Mouse (Mus musculus) ZHBTc4 (cell line): ENCODE measurements at regions not wholly inside any gene's neighbourhood (a gene's known extent, or its start where the extent isn't known, plus 50 kb on each side); places are given as distances from the start of the nearest gene placed in this dataset.
A peak's percentile ranks its signal among the peaks of the same experiment; 100 is the strongest.

Experiments used
- DNase-seq: peaks from one replicate; pipeline ENCODE4 v3.0.0-alpha.2; 2011; ENCODE audit warnings: low read depth, low spot score

- DNase-seq, result no peak
These were observed 51.7 kb upstream of the Rasgrf1 start for GRCm38 (mm10) chr9:89858005-89858404.

- no peak for DNase-seq
These were observed 59.0 kb upstream of the Rasgrf1 start for GRCm38 (mm10) chr9:89850491-89851282.

- no peak for DNase-seq
These were observed 59.8 kb upstream of the Rasgrf1 start for GRCm38 (mm10) chr9:89849947-89850346.

GRCm38 (mm10) chr9:89848571-89848970 is 61.1 kb upstream of the Rasgrf1 start:
- DNase-seq, result no peak

GRCm38 (mm10) chr9:89846973-89847372 is 62.7 kb upstream of the Rasgrf1 start:
- no peak for DNase-seq

- DNase-seq, result no peak
These were observed 67.0 kb upstream of the Rasgrf1 start for GRCm38 (mm10) chr9:89842776-89843089.

- DNase-seq, result no peak
These were observed 67.6 kb upstream of the Rasgrf1 start for GRCm38 (mm10) chr9:89841866-89842775.

GRCm38 (mm10) chr9:89841371-89841770 is 68.3 kb upstream of the Rasgrf1 start:
- DNase-seq, result no peak

GRCm38 (mm10) chr9:89836454-89837245 is 73.1 kb upstream of the Rasgrf1 start:
- DNase-seq, result no peak

GRCm38 (mm10) chr9:89833596-89833995 is 76.1 kb upstream of the Rasgrf1 start:
- DNase-seq, result no peak

GRCm38 (mm10) chr9:89831855-89832254 is 77.9 kb upstream of the Rasgrf1 start:
- peak; percentile 17 for DNase-seq

GRCm38 (mm10) chr9:89828156-89828555 is 81.6 kb upstream of the Rasgrf1 start:
- DNase-seq, result no peak

GRCm38 (mm10) chr9:89827564-89827963 is 82.1 kb upstream of the Rasgrf1 start:
- DNase-seq, result no peak

- peak; percentile 88 for DNase-seq
These were observed 82.8 kb upstream of the Rasgrf1 start for GRCm38 (mm10) chr9:89826712-89827548.

- no peak for DNase-seq
These were observed 83.6 kb upstream of the Ankrd34c start for GRCm38 (mm10) chr9:89821853-89822243.

- no peak for DNase-seq
These were observed 83.0 kb upstream of the Ankrd34c start for GRCm38 (mm10) chr9:89821109-89821852.

GRCm38 (mm10) chr9:89813616-89814318 is 75.5 kb upstream of the Ankrd34c start:
- DNase-seq, result peak; percentile 15

GRCm38 (mm10) chr9:89807381-89807780 is 69.1 kb upstream of the Ankrd34c start:
- no peak for DNase-seq

GRCm38 (mm10) chr9:89802658-89803057 is 64.4 kb upstream of the Ankrd34c start:
- DNase-seq, result peak; percentile 43

- DNase-seq, result peak; percentile 78
These were observed 54.7 kb upstream of the Ankrd34c start for GRCm38 (mm10) chr9:89793018-89793417.
